Mouse (Mus musculus) neutrophil, adult 65 days (primary cell): ENCODE measurements around the gene Tnfrsf1b. TPM values are rescaled to one million over a fixed set of nuclear protein-coding genes. Genes with fewer than 3 reads are reported as not detected.

ENCODE experiments used
- total RNA-seq: library from RNA; stranded (reverse); gene quantifications from 2 replicates; pipeline ENCODE4 v1.2.4, GENCODE M21; 2023

Tnfrsf1b gene
- 67.0 and 67.2 TPM in 2 replicates for total RNA-seq

GRCm38 (mm10) chr4:145246173-145247011, at the start of gene Tnfrsf1b:
Gene Tnfrsf1b, minus strand, starts transcription at chr4:145246870.

GRCm38 (mm10) chr4:145194559-145195162, 52.0 kb downstream of the Tnfrsf1b start, which contains the start of gene Vps13d:
Gene Vps13d, minus strand, starts transcription at chr4:145195005.

Other genes with a start within 250 kb of the Tnfrsf1b start
- gene Vps13d, start 51.9 kb downstream of the Tnfrsf1b start, total RNA-seq: 45.7 and 59.7 TPM in 2 replicates
- gene Tnfrsf8, start 68.3 kb upstream of the Tnfrsf1b start, total RNA-seq: 0.68 and 0.79 TPM in 2 replicates